Mouse (Mus musculus) CD4-positive, CD25-positive, alpha-beta regulatory T cell, adult 4 months (primary cell): Measurements from ENCODE around the gene Nme2. TPM values are rescaled to one million over a fixed set of nuclear protein-coding genes. Genes with fewer than 3 reads are reported as not detected.
A peak's percentile ranks its signal among the peaks of the same experiment; 100 is the strongest.

ENCODE experiments used
- ATAC-seq: one replicate; pipeline ENCODE4 v1.8.0; 2017
- polyA plus RNA-seq, 2 experiments: library from polyadenylated mRNA; unstranded; fragments of 100-300 nt; shearing (Covaris generic); gene quantifications; one replicate each; pipeline ENCODE4 v1.2.1; 2017

Gene Nme2
- polyA plus RNA-seq = 100 to 1,000 TPM; 116 to 398 TPM

GRCm38 (mm10) chr11:93956159-93956558, at the start of gene Nme2:
TSS of gene Nme2 (minus strand) at chr11:93956259.
- peak; percentile 4 for ATAC-seq

- no peak for ATAC-seq
Observed at GRCm38 (mm10) chr11:94003346-94003745, 47.3 kb upstream of the Nme2 start.

- ATAC-seq = no peak
Observed at GRCm38 (mm10) chr11:93999276-93999675, 43.2 kb upstream of the Nme2 start.

GRCm38 (mm10) chr11:93997141-93997775, 41.2 kb upstream of the Nme2 start:
- ATAC-seq = no peak

GRCm38 (mm10) chr11:93996306-93997140, 40.5 kb upstream of the Nme2 start:
- ATAC-seq = peak; percentile 13

GRCm38 (mm10) chr11:93995720-93996305, 39.8 kb upstream of the Nme2 start, which contains the start of gene Spag9:
TSS of gene Spag9 (plus strand) at chr11:93996091.
- ATAC-seq = peak; percentile 82

- peak; percentile 73 for ATAC-seq
Observed at GRCm38 (mm10) chr11:93995111-93995719, 39.2 kb upstream of the Nme2 start.

GRCm38 (mm10) chr11:93994531-93994930, 38.5 kb upstream of the Nme2 start:
- no peak for ATAC-seq

- ATAC-seq = no peak
Observed at GRCm38 (mm10) chr11:93988328-93989062, 32.4 kb upstream of the Nme2 start.

GRCm38 (mm10) chr11:93987625-93988327, 31.7 kb upstream of the Nme2 start:
- ATAC-seq = no peak

GRCm38 (mm10) chr11:93987026-93987425, 31.0 kb upstream of the Nme2 start:
- ATAC-seq = no peak

- ATAC-seq = no peak
Observed at GRCm38 (mm10) chr11:93986298-93986697, 30.2 kb upstream of the Nme2 start.

GRCm38 (mm10) chr11:93985265-93985664, 29.2 kb upstream of the Nme2 start:
- ATAC-seq = no peak

GRCm38 (mm10) chr11:93984619-93985018, 28.6 kb upstream of the Nme2 start:
- ATAC-seq = no peak

GRCm38 (mm10) chr11:93979502-93980049, 23.5 kb upstream of the Nme2 start:
- no peak for ATAC-seq

- ATAC-seq = no peak
Observed at GRCm38 (mm10) chr11:93972951-93973350, 16.9 kb upstream of the Nme2 start.

- no peak for ATAC-seq
Observed at GRCm38 (mm10) chr11:93969799-93970198, 13.7 kb upstream of the Nme2 start.

- no peak for ATAC-seq
Observed at GRCm38 (mm10) chr11:93969171-93969570, 13.1 kb upstream of the Nme2 start.

- ATAC-seq = no peak
Observed at GRCm38 (mm10) chr11:93968848-93969128, 12.7 kb upstream of the Nme2 start.

- peak; percentile 93 for ATAC-seq
Observed at GRCm38 (mm10) chr11:93968005-93968847, 12.2 kb upstream of the Nme2 start, which contains the start of the genes Gm20390 and Nme1. TSS of gene Gm20390 (minus strand) at chr11:93968293. TSS of gene Nme1 (minus strand) at chr11:93968521.
